ENCODE assay signal across 10 mouse cellular contexts in genomic region chr17:31833752-31834151, GRCm38 (mm10). TPM values are rescaled to one million over a fixed set of nuclear protein-coding genes. Genes with fewer than 3 reads are reported as not detected.
DNase-seq lines count a peak whose midpoint lies in the region; ATAC-seq and TF ChIP-seq lines count a peak whose summit lies in the region.
"Had no signal": no experiment of that assay in that cellular context is flagged by ENCODE, and none has a peak within 500 bp of the region (broad histone marks: within the 10 kb centered on the region; RNA-seq: fewer than 3 reads in every experiment).

No protein-coding gene starts in this region.

- 37% methylated on average over 7 of the region's 7 CpGs for WGBS in forebrain, embryonic 10.5 days
- 30% methylated on average over 7 of the region's 7 CpGs for WGBS in forebrain, embryonic 14.5 days
- 19% methylated on average over 7 of the region's 7 CpGs for WGBS in liver, postnatal 0 days (ENCODE audit: insufficient replicate concordance)

- H3K27ac ChIP-seq in forebrain, embryonic 10.5 days: peak overlapping the region; percentile 69
- H3K27ac ChIP-seq in forebrain, embryonic 14.5 days (ENCODE audit: low read depth, low read length): no peak overlapping the region
- H3K27ac ChIP-seq in liver, postnatal 0 days (ENCODE audit: low read depth): peak overlapping the region; percentile 89
- no peak overlapping the region for H3K27ac ChIP-seq in left cerebral cortex, adult 2 months
- H3K27ac ChIP-seq: layer of hippocampus, adult 2 months had no signal

- no peak for TF ChIP-seq EP300 in liver, postnatal 0 days (IDR thresholded peaks at IDR 0.05; ENCODE audit: low read depth)

- intact Hi-C loops in left cerebral cortex, adult 2 months (cut with DNase I): no loop called here

- no peak for TF ChIP-seq CTCF in liver, postnatal 0 days (IDR thresholded peaks at IDR 0.05; ENCODE audit: low read depth)
- no peak for TF ChIP-seq CTCF in left cerebral cortex, adult 2 months (IDR thresholded peaks at IDR 0.05)

- DNase-seq in forebrain, embryonic 10.5 days (ENCODE audit: extremely low spot score, low spot score): no peak
- no peak for DNase-seq in forebrain, embryonic 14.5 days (ENCODE audit: low spot score)
- DNase-seq in urinary bladder, postnatal 10 days (ENCODE audit: low spot score): peak; percentile 52
- DNase-seq in urinary bladder, adult 2 months (ENCODE audit: low spot score): no peak
- no peak for DNase-seq in liver, postnatal 0 days
- no peak for DNase-seq in left cerebral cortex, adult 18-20 months (ENCODE audit: low spot score in 2 of 2)
- no peak for DNase-seq in left cerebral cortex, adult 2 months (ENCODE audit: extremely low spot score in 1 of 2, low spot score in 2 of 2)
- DNase-seq in cerebellum, adult 18-20 months: no peak
- DNase-seq: retina, postnatal 1 day had no signal

- H3K36me3 ChIP-seq in forebrain, embryonic 10.5 days (replicated peaks): peaks cover 4% of the 10 kb centered on the region; the same call in 1 of the 2 replicates
- no peaks in the 10 kb centered on the region for H3K36me3 ChIP-seq in forebrain, embryonic 14.5 days (ENCODE audit: control insufficient read depth, insufficient read depth, low read length)
- H3K36me3 ChIP-seq in liver, postnatal 0 days (replicated peaks; ENCODE audit: insufficient read depth, low read length): no peaks in the 10 kb centered on the region

- no peak overlapping the region for H3K4me3 ChIP-seq in forebrain, embryonic 10.5 days
- no peak overlapping the region for H3K4me3 ChIP-seq in forebrain, embryonic 14.5 days (ENCODE audit: low read depth, low read length)
- no peak overlapping the region for H3K4me3 ChIP-seq in liver, postnatal 0 days (ENCODE audit: low read depth, low read length)
- no peak overlapping the region for H3K4me3 ChIP-seq in left cerebral cortex, adult 2 months
- H3K4me3 ChIP-seq: layer of hippocampus, adult 2 months had no signal

- H3K27me3 ChIP-seq in forebrain, embryonic 10.5 days (ENCODE audit: poor library complexity, severe bottlenecking): no peaks in the 10 kb centered on the region
- no peaks in the 10 kb centered on the region for H3K27me3 ChIP-seq in forebrain, embryonic 14.5 days (replicated peaks; ENCODE audit: control insufficient read depth, insufficient read depth, low read length)
- no peaks in the 10 kb centered on the region for H3K27me3 ChIP-seq in liver, postnatal 0 days (ENCODE audit: insufficient read depth, low read length)

- no peak overlapping the region for H3K4me2 ChIP-seq in forebrain, embryonic 14.5 days (ENCODE audit: low read length)
- peak overlapping the region; percentile 15; the same call in 1 of the 2 replicates for H3K4me2 ChIP-seq in liver, postnatal 0 days (ENCODE audit: low read depth, low read length)

- H3K9ac ChIP-seq in forebrain, embryonic 14.5 days (ENCODE audit: low read length): no peak overlapping the region
- no peak overlapping the region for H3K9ac ChIP-seq in liver, postnatal 0 days (replicated peaks)

- peaks cover 43% of the 10 kb centered on the region for H3K4me1 ChIP-seq in forebrain, embryonic 10.5 days
- no peaks in the 10 kb centered on the region for H3K4me1 ChIP-seq in forebrain, embryonic 14.5 days (ENCODE audit: control insufficient read depth, insufficient read depth, low read length)
- peaks cover 69% of the 10 kb centered on the region for H3K4me1 ChIP-seq in liver, postnatal 0 days (ENCODE audit: insufficient read depth)

- no peak for ATAC-seq in forebrain, embryonic 14.5 days
- ATAC-seq in liver, postnatal 0 days: peak; percentile 11; the same call in 1 of the 2 replicates

- peaks cover 12% of the 10 kb centered on the region; the same call in 1 of the 2 replicates for H3K9me3 ChIP-seq in forebrain, embryonic 10.5 days
- no peaks in the 10 kb centered on the region for H3K9me3 ChIP-seq in forebrain, embryonic 14.5 days (replicated peaks; ENCODE audit: control insufficient read depth, low read length)
- H3K9me3 ChIP-seq in liver, postnatal 0 days (ENCODE audit: low read length): no peaks in the 10 kb centered on the region

RNA-seq across cellular contexts. Expression of gene Sik1, which starts 21.9 kb away (rescaled TPM):
- polyA plus RNA-seq in forebrain, embryonic 10.5 days (2016; fragmentation: Nextera tagmentation; extraction: Ambion mirVana): 10.0 and 11.4 TPM in 2 replicates
- polyA plus RNA-seq in forebrain, embryonic 14.5 days (2014; fragmentation: Nextera tagmentation; extraction: Ambion mirVana): 12.2 and 14.7 TPM in 2 replicates
- polyA plus RNA-seq in urinary bladder, adult 2 months (2012; rRNA removed): 32.3 and 34.9 TPM in 2 replicates
- polyA plus RNA-seq in liver, postnatal 0 days (2015; fragmentation: Nextera tagmentation; extraction: Ambion mirVana): 7.8 and 8.1 TPM in 2 replicates
- total RNA-seq in left cerebral cortex, adult 18-20 months (2021): 10 to 100 TPM; 28.3 to 37.8 TPM
- total RNA-seq in left cerebral cortex, adult 2 months (2021): 10 to 100 TPM; 24.5 to 39.5 TPM

Comparison
In these comparisons a context has a peak if more than half of its experiments do, and no peak if none do; other contexts are left out.
1. H3K27ac ChIP-seq: peak in forebrain, embryonic 10.5 days (single experiment) and liver, postnatal 0 days (single experiment); none in forebrain, embryonic 14.5 days (single experiment) and left cerebral cortex, adult 2 months (single experiment).